Mouse (Mus musculus): ENCODE measurements around the gene Zfp174. TPM values are rescaled to one million over a fixed set of nuclear protein-coding genes. Genes with fewer than 3 reads are reported as not detected.
A peak's percentile ranks its signal among the peaks of the same experiment; 100 is the strongest.
"Not testable (repeated sequence)": the region's sequence is repeated elsewhere in the genome, so short reads cannot be mapped to it uniquely, and the experiment has no call there.

Gene Zfp174
- polyA plus RNA-seq, 1 experiment from 2014 or later, result 0.94 TPM

DNA sequence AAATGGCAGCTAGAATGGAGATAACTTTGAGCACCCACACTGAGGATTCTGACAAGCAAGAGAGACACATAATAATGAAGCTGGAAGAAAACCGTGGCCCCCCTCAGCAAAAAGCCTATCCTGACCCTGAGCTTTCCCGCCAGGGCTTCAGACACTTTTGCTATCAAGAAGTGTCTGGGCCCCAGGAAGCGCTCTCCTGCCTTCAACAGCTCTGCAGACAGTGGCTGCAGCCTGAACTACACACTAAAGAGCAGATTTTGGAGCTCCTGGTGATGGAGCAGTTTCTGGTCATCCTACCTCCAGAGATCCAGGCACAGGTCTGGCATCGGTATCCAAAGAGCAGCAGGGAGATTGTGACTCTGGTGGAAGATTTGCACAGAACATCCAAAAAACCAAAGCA is 803 bp downstream of the Zfp174 start:
- 44% methylated on average over 4 of the region's 4 CpGs for WGBS
- H3K9ac ChIP-seq, result peak overlapping the region; percentile 82
- no peaks in the 10 kb centered on the region for H3K36me3 ChIP-seq
- no peak for ATAC-seq (ENCODE audit: extremely low read depth, insufficient number of reproducible peaks, low FRiP score, low TSS enrichment)
- H3K27me3 ChIP-seq (replicated peaks), result no peaks in the 10 kb centered on the region
- peak overlapping the region; percentile 79 for H3K4me2 ChIP-seq
- peak overlapping the region; percentile 68 for H3K4me3 ChIP-seq
- H3K27ac ChIP-seq (replicated peaks), result no peak overlapping the region
- peaks cover 11% of the 10 kb centered on the region for H3K4me1 ChIP-seq
- H3K9me3 ChIP-seq, result no peaks in the 10 kb centered on the region

DNA sequence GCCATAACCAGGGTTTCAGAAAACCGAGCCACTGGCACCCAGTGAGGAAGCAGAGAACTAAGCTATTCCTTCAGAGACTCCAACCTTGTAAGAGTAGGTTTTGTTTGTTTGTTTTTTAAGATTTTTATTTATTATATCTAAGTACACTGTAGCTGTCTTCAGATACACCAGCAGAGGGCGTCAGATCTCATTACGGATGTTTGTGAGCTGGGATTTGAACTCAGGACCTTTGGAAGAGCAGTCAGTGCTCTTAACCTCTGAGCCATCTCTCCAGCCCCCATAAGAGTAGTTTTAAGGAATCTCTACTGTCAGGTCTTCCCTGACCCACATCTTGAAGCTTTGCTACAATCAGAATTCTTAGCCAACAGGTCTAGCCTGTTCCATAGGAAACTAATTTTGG is 1.3 kb downstream of the Zfp174 start:
- Histone ChIP-seq H3K9ac (no peak overlapping the region), H3K36me3 (no peaks in the 10 kb centered on the region), H3K27ac (replicated peaks) (no peak overlapping the region), H3K4me1 (peaks cover 11% of the 10 kb centered on the region), H3K4me3 (no peak overlapping the region), H3K4me2 (no peak overlapping the region), H3K27me3 (replicated peaks) (no peaks in the 10 kb centered on the region), H3K9me3 (no peaks in the 10 kb centered on the region)
- no peak for ATAC-seq (ENCODE audit: extremely low read depth, insufficient number of reproducible peaks, low FRiP score, low TSS enrichment)
- WGBS, result 70% methylated on average over 3 of the region's 3 CpGs

DNA sequence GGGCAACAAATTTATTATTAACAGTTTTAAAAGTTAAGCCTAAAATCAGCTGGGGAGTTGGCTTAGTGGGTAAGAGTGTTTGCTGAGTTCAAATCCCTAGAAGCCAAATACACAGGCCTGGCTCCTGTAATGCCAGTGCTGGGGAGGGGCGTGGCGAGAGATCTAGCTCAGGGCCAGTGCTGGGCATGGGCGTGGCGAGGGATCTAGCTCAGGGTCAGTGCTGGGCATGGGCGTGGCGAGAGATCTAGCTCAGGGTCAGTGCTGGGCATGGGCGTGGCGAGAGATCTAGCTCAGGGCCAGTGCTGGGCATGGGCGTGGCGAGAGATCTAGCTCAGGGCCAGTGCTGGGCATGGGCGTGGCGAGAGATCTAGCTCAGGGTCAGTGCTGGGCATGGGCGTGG is 4.2 kb downstream of the Zfp174 start:
- not testable (repeated sequence) for H3K36me3 ChIP-seq; H3K27ac ChIP-seq (replicated peaks); H3K27me3 ChIP-seq (replicated peaks); H3K4me2 ChIP-seq; H3K9ac ChIP-seq; H3K9me3 ChIP-seq; H3K4me3 ChIP-seq; ATAC-seq (ENCODE audit: extremely low read depth, insufficient number of reproducible peaks, low FRiP score, low TSS enrichment)
- peaks cover 11% of the 10 kb centered on the region for H3K4me1 ChIP-seq
- WGBS, result 88% methylated on average over 13 of the region's 13 CpGs

DNA sequence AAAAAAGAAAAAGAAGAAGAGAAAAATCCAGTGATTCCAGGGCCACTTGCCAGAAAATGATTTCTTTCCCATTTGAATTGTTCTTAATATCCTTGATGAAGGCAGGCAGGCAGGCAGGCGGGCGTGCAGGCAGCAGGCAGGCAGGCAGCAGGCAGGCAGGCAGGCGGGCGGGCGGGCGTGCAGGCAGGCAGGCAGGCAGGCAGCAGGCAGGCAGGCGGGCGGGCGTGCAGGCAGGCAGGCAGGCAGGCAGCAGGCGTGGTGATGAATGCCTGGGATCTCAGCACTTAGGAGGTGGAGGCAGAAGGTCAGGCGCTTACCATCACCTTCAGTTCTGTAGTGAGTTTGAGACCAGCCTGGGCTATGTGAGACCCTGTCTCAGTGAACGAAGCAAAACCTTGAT is 5.5 kb downstream of the Zfp174 start:
- Histone ChIP-seq H3K9me3 (no peaks in the 10 kb centered on the region), H3K4me1 (peaks cover 6% of the 10 kb centered on the region), H3K27me3 (replicated peaks) (no peaks in the 10 kb centered on the region), H3K4me2 (no peak overlapping the region), H3K27ac (replicated peaks) (no peak overlapping the region), H3K9ac (no peak overlapping the region; the same call in 1 of the 2 replicates), H3K4me3 (no peak overlapping the region), H3K36me3 (no peaks in the 10 kb centered on the region)
- no peak for ATAC-seq (ENCODE audit: extremely low read depth, insufficient number of reproducible peaks, low FRiP score, low TSS enrichment)
- 34% methylated on average over 12 of the region's 12 CpGs for WGBS

DNA sequence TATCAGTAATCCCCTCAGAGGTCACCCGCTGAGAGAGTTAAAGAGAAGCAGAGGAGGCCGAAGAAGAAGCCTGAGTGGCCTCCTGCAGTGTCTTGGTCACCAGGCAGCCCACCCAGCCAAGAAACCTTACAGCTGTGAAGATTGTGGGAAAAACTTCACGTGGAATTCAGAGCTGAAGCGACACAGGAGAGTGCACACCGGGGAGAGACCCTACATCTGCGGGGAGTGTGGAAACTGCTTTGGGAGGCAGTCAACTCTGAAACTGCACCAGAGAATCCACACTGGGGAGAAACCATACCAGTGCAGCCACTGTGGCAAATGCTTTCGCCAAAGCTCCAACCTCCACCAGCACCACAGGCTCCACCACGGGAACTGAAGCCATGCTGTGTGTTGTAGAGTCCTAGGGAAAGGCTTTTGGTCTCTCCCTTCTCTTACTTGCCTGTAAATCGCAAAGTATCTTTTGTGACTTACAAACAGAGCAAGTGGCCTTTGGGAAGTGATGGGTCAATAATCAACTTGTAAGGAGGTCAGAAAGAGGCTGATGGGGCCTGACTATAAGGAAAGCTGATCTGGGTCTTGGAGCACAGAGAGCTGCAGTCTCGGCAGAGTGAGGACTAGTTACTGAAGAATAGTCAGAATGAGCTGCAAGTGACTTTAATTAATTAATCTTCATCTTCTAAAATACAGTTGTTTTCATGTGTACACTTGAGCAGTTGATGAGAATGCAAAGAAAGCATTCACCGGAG is 7.5 kb downstream of the Zfp174 start:
- Histone ChIP-seq H3K36me3 (no peaks in the 10 kb centered on the region), H3K27ac (replicated peaks) (no peak overlapping the region), H3K9me3 (no peaks in the 10 kb centered on the region), H3K4me1 (no peaks in the 10 kb centered on the region), H3K4me3 (no peak overlapping the region), H3K4me2 (no peak overlapping the region), H3K9ac (no peak overlapping the region), H3K27me3 (replicated peaks) (no peaks in the 10 kb centered on the region)
- ATAC-seq (ENCODE audit: extremely low read depth, insufficient number of reproducible peaks, low FRiP score, low TSS enrichment), result no peak
- WGBS, result 65% methylated on average over 11 of the region's 11 CpGs

DNA sequence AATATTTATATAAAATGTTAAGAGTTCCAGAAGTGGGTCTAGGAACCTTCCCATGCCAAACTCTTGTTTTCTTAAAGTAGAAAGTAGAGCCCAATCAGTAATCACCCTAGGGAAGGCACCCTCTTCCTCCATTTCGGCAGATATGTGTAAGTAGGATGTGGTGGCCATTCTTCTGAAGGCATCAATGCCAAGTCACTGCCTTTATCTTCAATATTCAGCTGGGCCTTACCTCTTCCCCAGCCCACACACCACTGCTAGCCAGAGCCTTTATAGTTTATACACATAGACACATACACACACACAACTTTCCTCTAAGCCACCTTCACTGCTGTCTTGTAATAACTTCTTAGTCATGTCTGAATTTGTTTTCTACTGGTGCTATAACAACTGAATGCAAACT is 8.7 kb downstream of the Zfp174 start:
- H3K4me3 ChIP-seq, result no peak overlapping the region
- no peak overlapping the region for H3K9ac ChIP-seq
- 80% methylated on average over 1 of the region's 1 CpGs for WGBS
- H3K36me3 ChIP-seq, result peaks cover 5% of the 10 kb centered on the region
- no peaks in the 10 kb centered on the region for H3K27me3 ChIP-seq (replicated peaks)
- no peak overlapping the region for H3K27ac ChIP-seq (replicated peaks)
- no peaks in the 10 kb centered on the region for H3K9me3 ChIP-seq
- no peaks in the 10 kb centered on the region for H3K4me1 ChIP-seq
- no peak overlapping the region for H3K4me2 ChIP-seq
- ATAC-seq (ENCODE audit: extremely low read depth, insufficient number of reproducible peaks, low FRiP score, low TSS enrichment), result no peak

DNA sequence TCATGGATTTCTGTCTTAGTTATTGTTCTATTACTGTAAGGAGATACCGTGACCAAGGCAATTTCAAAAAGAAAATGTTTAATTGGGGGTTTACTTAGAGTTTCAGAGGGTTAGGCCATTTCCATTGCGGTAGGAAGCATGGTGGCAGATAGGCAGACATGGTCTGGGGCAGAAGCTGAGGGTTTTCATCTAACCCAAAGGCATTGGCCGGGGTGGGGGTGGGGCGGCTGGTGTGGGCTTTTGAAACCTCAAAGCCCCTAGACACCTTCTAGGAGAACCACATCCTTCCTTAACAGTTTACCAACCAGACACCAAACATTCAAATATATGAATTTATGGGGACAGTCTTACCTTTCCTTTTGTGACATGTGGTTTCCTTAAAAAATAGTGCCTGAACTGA is 12.2 kb downstream of the Zfp174 start:
- no peak overlapping the region for H3K4me2 ChIP-seq
- H3K9ac ChIP-seq, result no peak overlapping the region
- H3K4me3 ChIP-seq, result no peak overlapping the region
- no peak for ATAC-seq (ENCODE audit: extremely low read depth, insufficient number of reproducible peaks, low FRiP score, low TSS enrichment)
- no peaks in the 10 kb centered on the region for H3K4me1 ChIP-seq
- no peak overlapping the region for H3K27ac ChIP-seq (replicated peaks)
- H3K27me3 ChIP-seq (replicated peaks), result no peaks in the 10 kb centered on the region
- no peaks in the 10 kb centered on the region for H3K9me3 ChIP-seq
- 84% methylated on average over 4 of the region's 4 CpGs for WGBS
- H3K36me3 ChIP-seq, result peaks cover 30% of the 10 kb centered on the region

DNA sequence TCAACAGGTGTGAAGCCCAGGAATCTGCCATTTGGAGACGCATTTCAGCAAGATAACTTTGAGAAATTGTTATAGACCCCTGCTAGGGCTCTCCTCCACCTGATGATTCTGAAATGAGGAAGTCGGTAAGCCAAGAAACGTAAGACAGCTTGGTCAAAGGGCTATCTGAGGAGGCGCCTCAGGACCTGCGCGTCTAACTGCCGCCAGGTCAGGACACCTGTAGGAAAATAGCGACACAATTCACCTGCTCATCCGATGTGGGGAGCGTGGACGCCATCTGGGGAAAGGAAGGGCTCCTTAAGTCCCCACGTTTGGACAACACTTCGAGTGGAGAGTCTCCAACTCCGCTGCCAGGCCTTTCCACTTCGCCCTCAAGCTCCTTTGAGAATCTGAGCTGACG is 24.7 kb downstream of the Zfp174 start:
- H3K4me3 ChIP-seq, result peak overlapping the region; percentile 68
- 1% methylated on average over 16 of the region's 16 CpGs for WGBS
- no peaks in the 10 kb centered on the region for H3K9me3 ChIP-seq
- H3K4me1 ChIP-seq, result peaks cover 22% of the 10 kb centered on the region
- H3K9ac ChIP-seq, result peak overlapping the region; percentile 89
- peaks cover 35% of the 10 kb centered on the region for H3K36me3 ChIP-seq
- no peak for ATAC-seq (ENCODE audit: extremely low read depth, insufficient number of reproducible peaks, low FRiP score, low TSS enrichment)
- no peaks in the 10 kb centered on the region for H3K27me3 ChIP-seq (replicated peaks)
- peak overlapping the region; percentile 94 for H3K4me2 ChIP-seq
- peak overlapping the region; percentile 64 for H3K27ac ChIP-seq (replicated peaks)

DNA sequence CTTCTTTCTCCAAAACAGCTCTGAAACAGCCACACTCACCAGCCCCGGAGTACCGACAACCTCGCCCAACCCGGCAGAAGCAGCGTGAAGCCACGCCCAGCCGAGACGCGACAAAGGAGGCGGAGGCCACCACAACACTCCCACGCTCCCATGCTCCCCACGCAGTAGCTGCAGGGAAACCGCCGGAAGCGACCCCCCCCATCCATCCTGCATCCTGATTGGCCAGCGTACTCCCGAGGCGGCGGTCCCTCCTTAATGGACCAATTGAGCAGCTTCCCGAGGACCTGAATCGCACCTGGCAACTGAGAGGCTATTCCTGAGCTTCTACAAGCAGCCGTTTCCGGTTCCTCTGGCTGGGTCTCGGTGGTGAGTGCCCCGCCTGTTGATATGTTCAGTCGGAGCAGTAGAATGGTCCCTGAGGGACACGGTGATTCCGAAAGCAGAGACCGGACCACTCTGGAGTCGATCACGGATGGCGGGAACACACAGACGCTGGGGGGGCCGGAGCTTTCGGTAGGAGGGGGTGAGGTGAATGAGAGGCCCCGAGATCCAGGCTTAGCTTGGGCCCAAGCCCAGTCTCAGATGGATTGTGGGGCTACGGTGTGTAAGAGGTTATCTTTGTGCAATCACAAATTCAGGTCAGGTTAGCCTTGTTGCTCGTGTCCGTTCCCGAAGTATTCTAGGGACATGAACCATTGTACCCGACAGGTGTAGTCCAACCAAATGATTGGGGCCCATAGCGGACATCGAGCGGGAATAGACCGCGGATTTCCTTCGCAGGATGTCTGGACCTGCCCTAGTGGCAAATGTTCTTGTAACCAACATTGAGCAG is 25.4 kb downstream of the Zfp174 start, which contains the start of gene Naa60:
Gene Naa60, plus strand, starts transcription at position 160 of the 832 bp plus-strand sequence.
- peak within 1 kb of the TSS; percentile 64 for H3K27ac ChIP-seq (replicated peaks)
- H3K4me1 ChIP-seq, result peaks cover 22% of the 10 kb centered on the region
- H3K4me3 ChIP-seq, result peak within 1 kb of the TSS; percentile 68
- H3K36me3 ChIP-seq, result peaks cover 36% of the 10 kb centered on the region
- WGBS, result 5% methylated on average over 47 of the region's 47 CpGs
- ATAC-seq (ENCODE audit: extremely low read depth, insufficient number of reproducible peaks, low FRiP score, low TSS enrichment), result peak; percentile 96
- H3K9ac ChIP-seq, result peak within 1 kb of the TSS; percentile 89
- no peaks in the 10 kb centered on the region for H3K27me3 ChIP-seq (replicated peaks)
- H3K9me3 ChIP-seq, result no peaks in the 10 kb centered on the region
- peak within 1 kb of the TSS; percentile 94 for H3K4me2 ChIP-seq

DNA sequence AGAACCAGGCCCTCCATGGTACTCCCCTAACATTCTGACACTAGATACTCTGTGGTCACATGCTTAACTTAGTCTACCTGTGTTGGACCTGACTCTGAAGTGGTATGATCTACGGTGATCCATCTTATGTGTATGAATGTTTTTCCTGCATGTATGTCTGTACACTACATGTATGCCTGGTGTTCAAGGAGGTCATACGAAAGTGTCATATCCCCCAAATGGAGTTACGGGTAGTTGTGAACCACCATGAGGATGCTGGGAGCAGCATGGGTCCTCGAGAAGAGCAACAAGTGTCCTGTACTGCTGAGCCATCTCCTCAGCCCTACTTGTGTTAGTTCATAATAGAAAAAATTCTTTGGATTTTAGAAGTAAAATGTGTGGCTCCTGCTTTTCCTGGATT is 29.3 kb downstream of the Zfp174 start:
- Histone ChIP-seq H3K27ac (replicated peaks) (no peak overlapping the region), H3K27me3 (replicated peaks) (no peaks in the 10 kb centered on the region), H3K4me3 (no peak overlapping the region), H3K9ac (no peak overlapping the region), H3K4me2 (no peak overlapping the region), H3K4me1 (peaks cover 19% of the 10 kb centered on the region), H3K9me3 (no peaks in the 10 kb centered on the region), H3K36me3 (peaks cover 39% of the 10 kb centered on the region)
- WGBS, result 94% methylated on average over 4 of the region's 4 CpGs
- ATAC-seq (ENCODE audit: extremely low read depth, insufficient number of reproducible peaks, low FRiP score, low TSS enrichment), result no peak

DNA sequence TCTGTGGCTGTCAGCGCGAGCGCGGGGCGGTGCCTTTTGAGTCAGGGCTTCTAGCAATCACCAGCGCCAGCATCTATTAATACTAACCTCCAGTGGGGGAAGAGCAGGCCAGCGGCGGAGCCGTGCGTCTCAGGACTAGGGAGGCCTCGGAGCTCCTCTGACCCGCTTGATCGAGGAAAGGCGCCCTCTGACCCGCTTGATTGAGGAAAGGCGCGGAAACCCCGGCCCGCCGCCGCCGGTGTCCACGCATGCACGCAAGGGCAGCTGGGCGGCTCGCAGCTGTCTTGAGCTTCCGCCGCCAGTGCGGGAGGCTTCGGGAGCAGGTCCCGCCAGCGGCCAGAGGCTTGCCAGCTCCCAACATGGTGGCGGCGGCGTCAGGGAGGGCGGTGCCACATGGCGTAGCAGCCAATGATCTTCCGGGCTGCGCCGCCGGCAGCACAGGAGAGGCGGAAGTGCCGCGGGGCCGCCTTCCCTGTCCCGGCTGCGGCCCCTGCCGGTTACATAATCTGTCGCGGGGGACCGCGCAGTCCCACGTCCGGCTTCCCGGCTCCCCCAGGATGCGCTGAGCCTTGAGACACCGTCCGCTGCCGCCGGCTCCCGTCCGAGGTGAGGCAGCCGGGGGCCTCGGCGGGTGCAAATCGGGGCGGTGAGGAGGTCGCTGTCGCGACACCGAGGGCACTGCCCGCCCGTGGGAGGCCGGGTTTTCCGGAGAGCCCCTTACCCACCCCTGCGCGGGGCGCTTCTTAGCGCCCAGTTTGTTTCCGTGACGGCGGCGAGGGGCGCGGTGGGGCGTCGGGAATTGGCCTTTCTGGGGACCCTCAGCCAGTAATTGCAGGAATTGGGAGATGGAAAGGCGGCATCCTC is 37.4 kb downstream of the Zfp174 start, which contains the start of the genes Zfp597 and Gm20695:
Gene Zfp597, minus strand, starts transcription at position 361 of the 864 bp plus-strand sequence.
Gene Gm20695, plus strand, starts transcription at position 448 of the 864 bp plus-strand sequence.
- Histone ChIP-seq H3K9me3 (no peaks in the 10 kb centered on the region), H3K4me1 (peaks cover 25% of the 10 kb centered on the region), H3K9ac (peak within 1 kb of the TSS; percentile 95), H3K27ac (replicated peaks) (peak within 1 kb of the TSS; percentile 96), H3K4me2 (peak within 1 kb of the TSS; percentile 85), H3K27me3 (replicated peaks) (no peaks in the 10 kb centered on the region), H3K4me3 (peak within 1 kb of the TSS; percentile 98), H3K36me3 (peaks cover 12% of the 10 kb centered on the region)
- ATAC-seq (ENCODE audit: extremely low read depth, insufficient number of reproducible peaks, low FRiP score, low TSS enrichment), result peak; percentile 98
- under 1% methylated on average over 88 of the region's 88 CpGs for WGBS
